ENCODE assay signal across 19 mouse cellular contexts in genomic region chr11:52832311-52832675, GRCm38 (mm10).
DNase-seq lines count a peak whose midpoint lies in the region; ATAC-seq and TF ChIP-seq lines count a peak whose summit lies in the region.
"Had no signal": no experiment of that assay in that cellular context is flagged by ENCODE, and none has a peak within 500 bp of the region (broad histone marks: within the 10 kb centered on the region; RNA-seq: fewer than 3 reads in every experiment).

No protein-coding gene starts in this region.

- WGBS in hindbrain, embryonic 13.5 days = 95% methylated on average over 1 of the region's 1 CpGs
- 100% methylated on average over 1 of the region's 1 CpGs for WGBS in hindbrain, postnatal 0 days

- peak overlapping the region; percentile 35; the same call in 1 of the 2 replicates for H3K27ac ChIP-seq in hindbrain, embryonic 13.5 days
- H3K27ac ChIP-seq in hindbrain, postnatal 0 days = no peak overlapping the region
- H3K27ac ChIP-seq: embryonic facial prominence, embryonic 10.5 days; embryonic facial prominence, embryonic 12.5 days; forebrain, embryonic 13.5 days; forebrain, embryonic 15.5 days had no signal

- ATAC-seq in hindbrain, embryonic 13.5 days (ENCODE audit: low FRiP score) = no peak
- no peak for ATAC-seq in hindbrain, postnatal 0 days
- ATAC-seq: activated CD4-positive, CD25-positive, alpha-beta regulatory T cell, adult 4 months; forebrain, embryonic 13.5 days; forebrain, embryonic 15.5 days; forebrain, postnatal 0 days; Patski had no signal

- H3K4me1 ChIP-seq in hindbrain, embryonic 13.5 days (replicated peaks) = 0 out of 2 replicates have a peak, but pooled peaks cover 6% of the 10 kb centered on the region
- no peaks in the 10 kb centered on the region for H3K4me1 ChIP-seq in hindbrain, postnatal 0 days (ENCODE audit: insufficient read depth, low read length)
- H3K4me1 ChIP-seq: embryonic facial prominence, embryonic 10.5 days; embryonic facial prominence, embryonic 12.5 days; forebrain, embryonic 15.5 days had no signal

- no peaks in the 10 kb centered on the region for H3K27me3 ChIP-seq in hindbrain, embryonic 13.5 days
- no peaks in the 10 kb centered on the region for H3K27me3 ChIP-seq in hindbrain, postnatal 0 days (ENCODE audit: insufficient read depth, low read length)
- H3K27me3 ChIP-seq: embryonic facial prominence, embryonic 12.5 days; forebrain, embryonic 13.5 days; forebrain, embryonic 15.5 days had no signal

- no peak overlapping the region for H3K9ac ChIP-seq in hindbrain, embryonic 13.5 days
- no peak overlapping the region for H3K9ac ChIP-seq in hindbrain, postnatal 0 days (replicated peaks; ENCODE audit: low read length)
- H3K9ac ChIP-seq: embryonic facial prominence, embryonic 12.5 days; forebrain, embryonic 13.5 days; forebrain, embryonic 15.5 days; forebrain, postnatal 0 days had no signal

- H3K4me3 ChIP-seq in hindbrain, embryonic 13.5 days = no peak overlapping the region
- H3K4me3 ChIP-seq in hindbrain, postnatal 0 days (ENCODE audit: low read length) = no peak overlapping the region
- H3K4me3 ChIP-seq: embryonic facial prominence, embryonic 10.5 days; embryonic facial prominence, embryonic 12.5 days; forebrain, embryonic 13.5 days; forebrain, embryonic 15.5 days had no signal

- no peak overlapping the region for H3K4me2 ChIP-seq in hindbrain, embryonic 13.5 days
- H3K4me2 ChIP-seq in hindbrain, postnatal 0 days (ENCODE audit: low read depth, low read length) = no peak overlapping the region
- H3K4me2 ChIP-seq: embryonic facial prominence, embryonic 12.5 days; forebrain, embryonic 13.5 days; forebrain, embryonic 15.5 days had no signal

- H3K36me3 ChIP-seq in hindbrain, embryonic 13.5 days = no peaks in the 10 kb centered on the region
- no peaks in the 10 kb centered on the region for H3K36me3 ChIP-seq in hindbrain, postnatal 0 days (ENCODE audit: insufficient read depth, low read length)
- H3K36me3 ChIP-seq: embryonic facial prominence, embryonic 10.5 days; embryonic facial prominence, embryonic 12.5 days; forebrain, embryonic 15.5 days had no signal

- no peaks in the 10 kb centered on the region for H3K9me3 ChIP-seq in hindbrain, embryonic 13.5 days
- H3K9me3 ChIP-seq in hindbrain, postnatal 0 days (ENCODE audit: low read length) = no peaks in the 10 kb centered on the region
- H3K9me3 ChIP-seq: embryonic facial prominence, embryonic 10.5 days; embryonic facial prominence, embryonic 12.5 days; forebrain, embryonic 13.5 days; forebrain, embryonic 15.5 days had no signal

- peak; percentile 4 for DNase-seq in adrenal gland, adult 8-10 months
- no peak for DNase-seq in adrenal gland, postnatal 10 days
- DNase-seq in hindbrain, postnatal 0 days (ENCODE audit: low spot score) = no peak
- DNase-seq in Muller cell, postnatal 12 days (ENCODE audit: inconsistent ontology term) = peak; percentile 0
- no peak for DNase-seq in layer of hippocampus, adult 8-10 months (ENCODE audit: low spot score in 2 of 2)
- DNase-seq: adrenal gland, postnatal 25 days; cerebellum, adult 11-12 months; cerebellum, adult 2 months; cerebellum, adult 9-10 months; cerebellum, postnatal 10 days; cerebellum, postnatal 25 days; forebrain, postnatal 0 days had no signal

- TF ChIP-seq CTCF in hindbrain, postnatal 0 days (IDR thresholded peaks at IDR 0.05; ENCODE audit: low read depth) = no peak

Comparison
In these comparisons a context has a peak if more than half of its experiments do, and no peak if none do; other contexts are left out.
1. DNase-seq: peak in adrenal gland, adult 8-10 months (single experiment) and Muller cell, postnatal 12 days (single experiment); none in adrenal gland, postnatal 10 days (single experiment), hindbrain, postnatal 0 days (single experiment) and layer of hippocampus, adult 8-10 months (0 of 2).